Mouse (Mus musculus) lung, adult 2 months (tissue): ENCODE measurements at regions not wholly inside any gene's neighbourhood (a gene's known extent, or its start where the extent isn't known, plus 50 kb on each side); places are given as distances from the start of the nearest gene placed in this dataset.

Experiments used
- DNase-seq: peaks from one replicate; pipeline ENCODE4 v3.0.0; 2022
- H3K4me1 ChIP-seq: fragments of 200-500 bp; 2 replicates; pipeline ENCODE4 v1.6.1; 2011; ENCODE audit warnings: low read length; ENCODE audit not compliant: control insufficient read depth, insufficient read depth
- H3K4me3 ChIP-seq: fragments of 200-500 bp; replicated peaks from 2 replicates; pipeline ENCODE3; 2011; ENCODE audit warnings: low read depth, mild to moderate bottlenecking, control low read depth, low read length; ENCODE audit errors: extremely low read depth
- CTCF ChIP-seq: fragments of 200-500 bp; IDR thresholded peaks from 2 replicates; pipeline ENCODE4 v1.5.1; 2011; ENCODE audit warnings: mild to moderate bottlenecking, low read length, control low read depth; ENCODE audit not compliant: insufficient read depth
- POLR2A ChIP-seq: fragments of 200-500 bp; IDR thresholded peaks from 2 replicates; pipeline ENCODE4 v1.6.1; 2011; ENCODE audit warnings: low read depth, mild to moderate bottlenecking, control low read depth, low read length, borderline replicate concordance; ENCODE audit errors: extremely low read depth
- WGBS: fragments of 180-500 bp; shearing (Covaris S2); methylation state at CpG from one replicate; pipeline ENCODE4 v1.1.7; 2018; 5-methylcytosine and 5-hydroxymethylcytosine counted together

DNA sequence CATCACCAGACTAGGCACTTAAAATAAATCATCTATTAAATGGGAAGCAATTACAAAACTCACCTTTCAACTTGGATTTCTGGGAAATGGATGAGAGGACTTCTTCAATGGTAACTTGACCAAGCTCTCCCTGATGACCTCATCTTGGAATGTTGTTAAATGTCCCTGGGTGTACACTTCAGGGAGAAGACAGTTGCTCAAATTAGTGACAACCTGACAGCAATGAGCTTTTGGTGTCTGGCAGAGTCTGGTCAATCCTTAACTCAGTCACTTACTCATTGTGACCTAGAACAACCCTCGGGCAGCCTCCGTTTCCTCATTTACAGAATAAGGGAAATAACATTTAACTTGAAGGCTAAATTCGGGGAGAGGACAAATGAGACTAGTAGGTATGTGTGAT, 244.5 kb downstream of the Pik3r1 start:
- no peak for TF ChIP-seq CTCF
- TF ChIP-seq POLR2A, result no peak
- 61% methylated on average over 3 of the region's 3 CpGs for WGBS
- Histone ChIP-seq H3K4me3 (no peak overlapping the region), H3K4me1 (no peaks in the 10 kb centered on the region)
- DNase-seq, result no peak

DNA sequence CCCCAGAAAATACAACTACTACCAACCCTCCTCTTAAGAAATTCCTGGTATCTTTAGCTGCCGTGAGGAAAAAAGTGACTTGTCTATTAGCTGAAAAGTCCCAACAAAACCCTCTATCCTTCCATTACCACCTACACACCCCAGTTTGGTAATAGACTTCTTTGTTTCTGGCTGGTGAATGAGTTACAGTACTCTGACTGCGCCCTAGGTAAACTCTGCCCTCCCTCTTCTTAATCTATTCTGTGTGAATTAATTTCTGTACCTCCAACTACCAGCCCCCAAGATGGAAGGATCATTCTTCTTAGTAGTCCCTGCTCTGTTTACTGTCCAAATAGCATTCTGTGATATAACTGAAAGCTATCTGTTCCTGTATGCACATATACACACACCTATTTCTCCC, 245.4 kb downstream of the Pik3r1 start:
- DNase-seq, result no peak
- Histone ChIP-seq H3K4me1 (no peaks in the 10 kb centered on the region), H3K4me3 (no peak overlapping the region)
- WGBS, result 71% methylated on average over 2 of the region's 2 CpGs
- no peak for TF ChIP-seq CTCF
- TF ChIP-seq POLR2A, result no peak

DNA sequence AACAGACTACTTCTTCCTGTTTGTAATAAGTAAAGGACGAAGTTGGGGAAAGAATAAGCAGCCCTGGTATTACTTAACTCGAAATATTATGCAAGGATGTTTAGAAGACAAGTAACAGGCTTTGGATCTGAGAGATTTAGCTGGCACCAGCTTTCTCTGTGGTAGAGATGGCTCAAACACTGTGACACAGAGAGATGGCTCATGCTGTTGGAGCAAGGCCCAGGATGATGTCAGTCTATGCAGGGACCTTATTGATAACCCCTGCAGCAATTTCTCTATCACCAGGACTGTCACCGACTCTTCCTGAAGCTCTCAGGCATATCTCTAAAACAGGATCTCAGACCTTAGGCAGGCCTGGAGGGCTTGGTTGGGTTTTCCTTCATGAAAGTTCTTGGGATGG, 254.7 kb downstream of the Pik3r1 start:
- no peak for DNase-seq

DNA sequence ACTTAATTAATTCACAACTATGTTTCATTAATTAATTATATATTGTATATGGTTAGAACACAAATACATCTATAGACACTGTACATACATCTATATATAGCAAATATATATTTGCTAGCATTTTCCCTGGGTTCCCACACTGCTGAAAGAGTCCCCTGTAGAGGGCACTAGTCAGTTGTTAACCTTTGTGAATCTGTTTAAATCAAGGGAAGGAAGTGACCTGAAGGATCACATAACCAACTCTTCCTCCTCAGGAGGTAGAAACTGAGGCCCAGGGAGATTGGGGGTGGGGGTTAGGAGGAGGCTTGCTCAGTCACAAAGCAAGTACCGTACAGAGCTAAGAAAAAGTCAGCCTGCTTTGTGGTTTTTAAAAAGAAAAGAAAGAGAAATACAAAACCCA, 258.1 kb downstream of the Pik3r1 start:
- WGBS, result 59% methylated on average over 1 of the region's 1 CpGs
- DNase-seq, result no peak
- Histone ChIP-seq H3K4me3 (no peak overlapping the region), H3K4me1 (no peaks in the 10 kb centered on the region)
- TF ChIP-seq CTCF (no peak), POLR2A (no peak)

More for the DNA sequence above, 254.7 kb downstream of the Pik3r1 start:
- no peaks in the 10 kb centered on the region for H3K4me1 ChIP-seq
- no peak overlapping the region for H3K4me3 ChIP-seq
- WGBS, result 39% methylated on average over 3 of the region's 3 CpGs
- TF ChIP-seq CTCF, result no peak
- no peak for TF ChIP-seq POLR2A

DNA sequence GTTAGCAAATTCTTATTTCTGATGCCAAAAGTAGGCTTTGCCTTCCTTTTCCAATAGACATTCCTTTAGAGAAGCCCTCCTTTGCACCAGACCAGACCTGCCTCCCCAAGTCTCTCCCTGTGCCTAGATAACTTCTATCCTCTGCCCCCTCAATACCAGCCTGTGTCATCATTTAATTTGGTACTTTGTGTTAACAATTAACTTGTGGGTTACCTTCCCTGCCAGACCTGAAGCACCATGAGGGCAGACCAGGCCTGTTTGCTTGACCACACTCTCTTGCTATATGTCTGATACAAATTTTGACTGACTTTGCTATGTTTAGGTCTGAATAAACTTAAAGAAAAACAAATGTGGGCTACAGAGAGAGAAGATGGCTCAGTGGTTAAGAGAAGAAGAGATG, 259.7 kb downstream of the Pik3r1 start:
- no peak for TF ChIP-seq POLR2A
- no peak for TF ChIP-seq CTCF
- DNase-seq, result no peak
- Histone ChIP-seq H3K4me1 (no peaks in the 10 kb centered on the region), H3K4me3 (no peak overlapping the region)

DNA sequence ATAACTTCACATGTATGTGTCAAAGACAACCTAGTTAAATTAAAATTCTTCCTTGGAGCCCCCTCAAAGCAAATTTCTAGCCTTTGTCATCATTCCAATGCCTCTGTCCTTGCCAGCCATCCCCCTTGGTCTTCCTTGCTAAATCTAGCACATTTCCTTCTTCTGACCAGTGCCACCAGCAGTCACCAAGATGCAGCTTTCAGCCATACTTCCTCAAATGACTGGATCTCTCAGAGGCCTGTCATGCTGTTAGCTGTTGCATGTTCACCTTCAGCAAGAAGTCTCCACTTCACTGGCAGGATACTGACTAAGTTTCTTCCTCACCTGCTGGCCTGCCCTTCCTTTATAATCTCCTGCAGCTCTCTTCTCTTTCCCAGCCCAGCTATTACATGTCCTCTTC, 261.3 kb downstream of the Pik3r1 start:
- H3K4me1 ChIP-seq, result no peaks in the 10 kb centered on the region
- DNase-seq, result no peak
- no peak overlapping the region for H3K4me3 ChIP-seq
- TF ChIP-seq CTCF, result no peak
- TF ChIP-seq POLR2A, result no peak

DNA sequence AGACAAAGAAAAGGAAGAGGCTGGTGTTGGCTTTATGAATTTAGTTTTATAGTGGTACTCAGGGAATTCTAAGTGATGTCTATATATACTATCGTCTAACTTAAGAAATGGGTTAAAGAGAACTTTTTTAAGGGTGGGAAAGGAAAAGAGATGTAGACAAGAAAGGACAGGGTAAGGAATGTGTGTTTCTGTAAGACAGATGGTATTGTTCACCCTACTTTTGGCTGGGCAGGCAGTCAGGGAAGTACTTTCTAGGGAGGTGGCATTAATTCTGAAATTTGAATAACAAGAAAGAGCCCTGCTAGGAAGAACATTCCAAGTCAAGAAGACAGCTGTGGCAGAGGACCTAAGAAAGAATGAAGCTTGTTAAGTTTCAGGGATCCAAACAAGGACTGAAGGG, 263.0 kb downstream of the Pik3r1 start:
- Histone ChIP-seq H3K4me1 (no peaks in the 10 kb centered on the region), H3K4me3 (no peak overlapping the region)
- no peak for TF ChIP-seq CTCF
- no peak for TF ChIP-seq POLR2A
- WGBS, result 87% methylated on average over 1 of the region's 1 CpGs
- DNase-seq, result no peak

DNA sequence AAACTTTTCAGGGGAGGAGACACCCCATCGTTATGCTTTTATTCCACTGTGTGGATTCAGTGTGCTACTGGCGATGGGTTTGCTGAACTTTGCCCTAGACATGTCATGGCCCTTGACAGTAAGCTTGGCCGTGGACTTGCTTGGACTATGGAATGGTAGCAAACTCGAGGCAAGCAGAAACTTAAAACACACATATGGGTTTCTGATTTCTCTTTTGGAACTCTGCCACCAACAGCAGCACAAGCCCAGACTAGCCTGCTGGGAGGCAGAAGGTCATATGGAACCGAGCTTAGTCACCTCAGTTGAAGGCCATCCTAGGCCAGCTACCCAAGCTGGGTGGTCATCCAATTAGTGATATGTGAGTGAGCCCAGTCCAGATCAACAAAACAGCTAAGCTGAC, 263.8 kb downstream of the Pik3r1 start:
- H3K4me3 ChIP-seq, result no peak overlapping the region
- TF ChIP-seq CTCF (no peak), POLR2A (no peak)
- WGBS, result 61% methylated on average over 5 of the region's 5 CpGs
- DNase-seq, result no peak
- no peaks in the 10 kb centered on the region for H3K4me1 ChIP-seq

DNA sequence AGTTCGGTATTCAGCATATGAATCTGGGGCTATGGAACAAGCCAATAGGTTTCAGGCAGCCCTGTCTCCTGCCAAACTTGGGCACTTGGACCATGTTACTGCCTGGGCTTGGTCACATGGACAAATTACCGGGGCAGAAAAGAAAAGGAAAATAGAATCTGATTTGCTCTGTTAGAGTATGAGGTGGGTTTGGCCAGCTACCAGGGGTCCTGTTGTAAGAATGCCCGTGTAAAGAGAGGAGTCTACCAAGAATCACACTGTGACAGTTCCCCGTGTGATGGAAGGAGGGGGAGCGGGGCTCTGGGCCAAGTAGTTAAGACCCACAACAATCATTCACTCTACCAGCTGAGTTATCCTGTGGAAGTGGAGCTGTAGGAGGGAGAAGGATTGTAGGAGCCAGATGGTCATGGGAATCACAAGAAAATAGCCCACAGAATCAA, 266.2 kb downstream of the Pik3r1 start:
- TF ChIP-seq CTCF (no peak), POLR2A (no peak)

DNA sequence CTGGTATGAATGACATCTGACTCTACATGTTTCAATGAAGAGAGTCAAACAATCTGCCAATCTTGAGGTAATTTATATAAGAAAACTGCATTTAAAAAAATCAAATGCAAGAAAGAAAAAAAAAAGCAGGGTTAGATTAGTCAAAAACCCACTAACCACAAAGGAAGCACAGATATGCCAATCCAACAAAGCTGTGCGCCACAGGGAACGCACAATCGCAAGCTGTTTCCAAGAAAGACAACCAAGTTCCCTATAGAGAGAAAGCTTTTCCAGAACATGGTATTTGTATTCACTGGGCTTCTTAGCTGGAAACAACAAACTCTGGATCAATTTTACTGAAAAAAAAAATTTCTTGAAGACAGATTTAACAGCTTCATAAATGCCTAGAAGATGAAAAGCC, 267.0 kb downstream of the Pik3r1 start:
- H3K4me1 ChIP-seq, result no peaks in the 10 kb centered on the region
- DNase-seq, result no peak
- no peak overlapping the region for H3K4me3 ChIP-seq
- no peak for TF ChIP-seq POLR2A
- no peak for TF ChIP-seq CTCF
- 84% methylated on average over 3 of the region's 3 CpGs for WGBS

More for the DNA sequence above, 266.2 kb downstream of the Pik3r1 start:
- 68% methylated on average over 5 of the region's 5 CpGs for WGBS
- Histone ChIP-seq H3K4me3 (no peak overlapping the region), H3K4me1 (no peaks in the 10 kb centered on the region)
- DNase-seq, result no peak

DNA sequence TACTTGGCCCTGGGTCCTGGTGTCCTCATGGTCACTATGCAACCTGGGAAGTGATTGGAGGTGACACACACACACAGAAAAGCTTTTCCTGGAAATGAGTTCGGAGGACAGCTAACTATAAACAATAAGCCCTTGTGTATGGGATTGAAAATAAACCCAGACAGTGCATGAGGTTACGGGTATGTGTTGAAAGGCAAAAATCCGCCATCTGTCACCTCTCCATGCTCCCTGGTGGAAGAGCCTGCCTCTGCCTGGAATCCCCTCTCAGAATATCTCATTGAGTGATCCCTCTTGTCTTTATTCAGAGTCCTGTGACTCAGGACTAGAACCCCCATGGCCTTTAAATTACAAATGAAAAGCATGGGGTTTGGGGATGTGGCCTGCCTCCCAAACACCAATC, 276.2 kb downstream of the Pik3r1 start:
- no peak for DNase-seq
- no peak overlapping the region for H3K4me3 ChIP-seq
- 49% methylated on average over 3 of the region's 3 CpGs for WGBS
- H3K4me1 ChIP-seq, result no peaks in the 10 kb centered on the region
- TF ChIP-seq POLR2A (no peak), CTCF (no peak)
